Mouse (Mus musculus): ENCODE results near the gene Sept6.

GRCm38 (mm10) chrX:36969501-36969900, 22.1 kb downstream of the Sept6 start:
- TF ChIP-seq CTCF (IDR thresholded peaks at IDR 0.05; ENCODE audit: low read depth, low read length) (no peak), GATA1 (IDR thresholded peaks at IDR 0.05; ENCODE audit: borderline replicate concordance, low read length) (no peak)
